Mouse (Mus musculus): Measurements from ENCODE around the gene Gm7075. TPM values are rescaled to one million over a fixed set of nuclear protein-coding genes. Genes with fewer than 3 reads are reported as not detected.

Gm7075 gene
- total RNA-seq, 2 experiments from 2014 or later: not detected

GRCm38 (mm10) chr10:63378948-63379680 is 42.5 kb downstream of the Gm7075 start:
- intact Hi-C loops (cut with DNase I): loop anchor here (5.0 kb wide), 1 partner anchor 357 kb away; the partner anchor contains the start of genes Hnrnph3 and Pbld2
- DNase-seq (ENCODE audit: low spot score in 2 of 2): no peak

DNA sequence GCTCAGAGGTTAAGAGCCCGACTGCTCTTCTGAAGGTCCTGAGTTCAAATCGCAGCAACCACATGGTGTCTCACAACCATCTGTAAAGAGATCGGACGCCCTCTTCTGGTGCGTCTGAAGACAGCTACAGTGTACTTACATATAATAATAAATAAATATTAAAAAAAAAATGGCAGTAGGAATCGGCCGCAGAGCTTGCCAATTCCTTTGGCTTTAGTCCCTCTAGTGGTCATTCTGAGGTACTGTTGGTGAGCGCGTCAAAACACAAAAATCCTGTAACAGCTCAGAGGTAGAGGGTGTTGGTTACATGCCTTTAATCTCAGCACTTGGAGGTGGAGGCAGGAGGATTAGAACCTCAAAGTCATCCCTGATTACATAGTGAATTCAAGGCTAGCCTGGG is 44.1 kb downstream of the Gm7075 start:
- intact Hi-C loops (cut with DNase I): loop anchor here (2.0 to 5.0 kb wide), 2 partner anchors 225 to 355 kb away; partner anchors contain the start of genes Hnrnph3 and Pbld2

GRCm38 (mm10) chr10:63376303-63376702 is 45.3 kb downstream of the Gm7075 start:
- DNase-seq (ENCODE audit: low spot score in 2 of 2): no peak
- intact Hi-C loops (cut with DNase I): loop anchor here (2.0 to 5.0 kb wide), 2 partner anchors 224 to 354 kb away; partner anchors contain the start of genes Hnrnph3 and Pbld2

More for the DNA sequence above, 44.1 kb downstream of the Gm7075 start:
- DNase-seq (ENCODE audit: low spot score in 2 of 2): peak; percentile 61 to 79

Other genes starting within 250 kb of the Gm7075 start
- gene Mypn, start 217.8 kb downstream of the Gm7075 start, total RNA-seq (2021): 1 to 10 TPM; 2.8 to 3.8 TPM
- 10 to 100 TPM; 43.1 to 44.4 TPM for gene Herc4, start 178.0 kb downstream of the Gm7075 start, total RNA-seq (2021)
- 10 to 100 TPM; 12.1 to 13.3 TPM for gene Sirt1, start 40.1 kb downstream of the Gm7075 start, total RNA-seq (2021)
- 10 to 100 TPM; 17.9 to 20.2 TPM for gene Dnajc12, start 39.3 kb downstream of the Gm7075 start, total RNA-seq (2021)
- gene Ctnna3, start 8.3 kb upstream of the Gm7075 start, total RNA-seq (2021): 1 to 10 TPM; 2.1 to 2.2 TPM

Measured in left cerebral cortex, postnatal 25 days (tissue).